Mouse (Mus musculus) brown adipose tissue, adult 24 weeks (tissue): Measurements from ENCODE around the gene Gars. TPM values are rescaled to one million over a fixed set of nuclear protein-coding genes. Genes with fewer than 3 reads are reported as not detected.
A peak's percentile ranks its signal among the peaks of the same experiment; 100 is the strongest.

Experiments used
- H3K27ac ChIP-seq: fragments of 200-500 bp; replicated peaks from 2 replicates; pipeline ENCODE4 v1.5.1; 2012; ENCODE audit warnings: low read depth, mild to moderate bottlenecking, low read length
- H3K4me1 ChIP-seq: fragments of 200-500 bp; 2 replicates; pipeline ENCODE4 v1.6.1; 2012; ENCODE audit warnings: low read length, mixed read lengths; ENCODE audit not compliant: control insufficient read depth, insufficient read depth, insufficient read length
- H3K4me3 ChIP-seq: fragments of 200-500 bp; 2 replicates; pipeline ENCODE4 v1.5.1; 2012; ENCODE audit warnings: low read depth, mild to moderate bottlenecking, low read length, moderate library complexity; ENCODE audit not compliant: insufficient read depth
- polyA plus RNA-seq: library from polyadenylated mRNA; stranded (reverse); fragments of >200 nt; gene quantifications from 2 replicates; pipeline ENCODE4 v1.2.4, GENCODE M21; 2012; ENCODE audit not compliant: missing spikeins, insufficient read depth, insufficient read length

Gars gene
- polyA plus RNA-seq, 1 experiment: 86.8 TPM

DNA sequence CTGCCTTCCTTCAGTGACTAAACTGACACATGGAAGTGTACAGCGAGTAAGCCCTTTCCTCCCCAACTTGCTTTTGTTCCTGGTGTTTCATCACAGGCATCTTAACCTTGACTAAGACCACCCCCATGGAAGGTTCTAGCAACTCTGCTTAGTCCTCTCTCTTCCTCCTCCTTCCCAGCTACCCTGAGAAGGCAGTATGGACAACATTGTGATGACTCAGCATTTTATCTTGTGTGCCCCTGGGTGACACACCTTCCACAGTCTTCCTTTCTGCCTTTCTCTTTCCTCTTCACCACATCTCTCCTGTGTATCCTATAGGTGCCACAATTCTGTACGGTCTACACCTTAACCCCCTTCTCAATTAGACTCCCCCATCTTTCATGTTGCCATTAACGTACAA is 23.6 kb upstream of the Gars start:
- Histone ChIP-seq H3K27ac (no peak overlapping the region), H3K4me3 (no peak overlapping the region), H3K4me1 (no peaks in the 10 kb centered on the region)

DNA sequence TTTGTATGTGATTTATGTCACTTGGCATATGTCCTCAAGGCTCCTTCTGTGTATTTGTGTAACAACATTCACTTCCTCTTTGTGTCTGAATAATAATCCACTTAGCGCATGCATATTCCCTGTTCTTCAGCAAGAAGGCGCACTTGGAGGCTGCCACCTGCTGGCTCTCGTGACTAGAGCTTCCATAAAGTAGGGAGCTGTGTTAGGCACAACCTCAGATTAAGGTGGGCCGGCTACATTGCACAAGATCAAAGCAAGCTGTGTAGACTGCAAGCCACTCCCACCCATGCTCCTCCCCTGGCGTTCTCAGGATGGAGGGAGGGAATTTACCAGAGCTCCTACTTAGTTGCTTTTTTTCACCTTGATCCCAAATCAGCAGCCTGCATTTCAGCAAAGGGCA is 21.6 kb upstream of the Gars start:
- H3K27ac ChIP-seq: no peak overlapping the region
- H3K4me3 ChIP-seq: no peak overlapping the region
- no peaks in the 10 kb centered on the region for H3K4me1 ChIP-seq

DNA sequence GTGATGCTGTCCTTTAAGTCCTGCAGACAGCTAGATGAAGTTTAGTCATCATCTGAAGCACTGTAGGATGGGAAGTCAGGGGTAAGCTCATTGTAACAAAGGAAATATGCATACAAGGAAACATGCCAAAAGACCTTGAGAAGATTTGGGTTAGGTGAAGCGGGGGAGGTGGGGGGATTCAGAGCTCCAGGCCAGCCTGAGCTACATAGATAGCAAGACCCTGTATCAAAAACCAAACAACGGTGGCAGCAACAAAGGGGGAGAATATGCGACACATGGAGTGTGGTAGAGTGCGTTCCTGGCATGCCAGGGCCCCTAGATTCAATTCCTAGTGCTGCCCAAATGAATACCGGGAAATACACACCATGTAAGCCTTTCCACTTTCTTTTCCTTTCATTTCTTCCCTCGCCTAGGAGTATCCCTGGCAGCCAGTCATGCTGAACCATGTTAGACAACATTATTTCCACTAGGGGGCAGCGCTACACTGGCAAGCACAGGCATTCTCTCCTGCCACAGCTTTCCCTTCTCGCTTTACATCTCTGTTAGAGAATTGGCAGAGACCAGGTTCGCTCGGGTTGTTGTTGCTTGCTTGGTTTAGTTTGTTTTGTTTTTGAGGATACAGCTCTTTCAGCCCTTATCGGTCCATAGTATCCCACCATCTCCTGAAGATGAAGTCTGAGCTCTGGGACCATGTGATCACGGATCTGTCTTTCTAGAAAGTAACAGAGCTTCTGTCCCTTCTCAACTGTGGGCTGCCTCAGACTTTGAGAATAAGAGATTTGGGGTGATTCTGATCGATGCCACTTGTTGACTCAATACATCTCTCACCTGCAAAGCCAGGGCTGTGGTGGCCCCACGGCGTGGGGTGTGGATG is 20.9 kb upstream of the Gars start:
- Histone ChIP-seq H3K4me3 (no peak overlapping the region), H3K4me1 (no peaks in the 10 kb centered on the region), H3K27ac (no peak overlapping the region)

DNA sequence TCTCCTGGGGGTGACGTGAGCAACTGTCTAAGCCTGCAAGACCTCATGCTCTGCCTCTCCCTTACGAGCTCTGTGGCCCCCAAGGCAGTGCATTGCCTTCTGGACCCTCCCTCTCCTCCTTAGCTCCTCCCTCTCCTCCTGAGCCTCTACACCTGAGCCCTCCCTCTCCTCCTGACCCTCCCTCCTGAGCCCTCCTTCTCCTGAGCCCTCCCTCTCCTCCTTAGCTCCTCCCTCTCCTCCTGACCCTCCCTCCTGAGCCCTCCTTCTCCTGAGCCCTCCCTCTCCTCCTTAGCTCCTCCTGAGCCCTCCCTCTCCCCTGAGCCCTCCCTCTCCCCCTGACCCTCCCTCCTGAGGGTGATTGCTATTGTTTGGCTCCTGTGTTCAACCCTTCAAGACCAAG is 19.4 kb upstream of the Gars start:
- H3K4me3 ChIP-seq: no peak overlapping the region
- no peaks in the 10 kb centered on the region for H3K4me1 ChIP-seq
- no peak overlapping the region for H3K27ac ChIP-seq

DNA sequence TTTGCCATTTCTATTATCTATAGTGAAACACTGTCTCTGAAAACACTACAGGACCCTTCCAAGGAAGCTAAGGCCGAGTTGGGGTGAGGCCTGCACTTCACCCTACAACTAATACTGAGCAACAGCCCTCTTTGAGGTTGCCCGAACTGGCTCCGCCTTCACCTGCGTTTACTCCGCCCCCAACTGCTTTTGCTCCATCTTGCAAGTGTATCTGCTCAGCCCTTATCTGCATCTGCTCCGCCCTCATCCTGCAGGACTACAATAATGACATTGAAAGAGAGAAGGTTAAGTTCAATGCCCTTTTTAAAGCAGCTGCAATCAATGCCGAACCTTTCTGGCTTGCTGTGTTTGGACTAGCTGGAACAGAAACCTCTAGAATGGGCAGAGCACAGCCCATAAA is 16.0 kb upstream of the Gars start:
- H3K27ac ChIP-seq: no peak overlapping the region
- no peak overlapping the region for H3K4me3 ChIP-seq
- H3K4me1 ChIP-seq: no peaks in the 10 kb centered on the region

DNA sequence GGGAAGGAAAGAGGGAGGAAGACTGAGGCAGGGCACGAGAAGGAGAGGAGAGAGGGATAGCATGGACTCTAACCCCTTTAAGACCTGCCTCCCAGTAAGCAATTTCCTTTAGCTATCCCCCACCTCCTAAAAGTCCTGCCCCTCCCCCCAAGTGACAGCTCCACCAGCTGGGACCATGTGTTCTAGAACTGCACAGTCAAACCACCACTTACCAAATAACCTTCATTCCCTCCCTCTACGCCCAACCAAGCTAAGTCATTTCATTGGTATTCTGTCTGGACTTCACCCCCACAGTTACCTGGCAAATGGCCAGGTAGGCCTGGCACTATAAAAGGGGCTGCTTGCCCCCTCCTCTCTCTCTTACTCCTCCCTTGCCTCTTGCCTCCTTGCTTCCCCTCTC is 10.2 kb upstream of the Gars start:
- Histone ChIP-seq H3K4me1 (no peaks in the 10 kb centered on the region), H3K27ac (no peak overlapping the region), H3K4me3 (no peak overlapping the region)

DNA sequence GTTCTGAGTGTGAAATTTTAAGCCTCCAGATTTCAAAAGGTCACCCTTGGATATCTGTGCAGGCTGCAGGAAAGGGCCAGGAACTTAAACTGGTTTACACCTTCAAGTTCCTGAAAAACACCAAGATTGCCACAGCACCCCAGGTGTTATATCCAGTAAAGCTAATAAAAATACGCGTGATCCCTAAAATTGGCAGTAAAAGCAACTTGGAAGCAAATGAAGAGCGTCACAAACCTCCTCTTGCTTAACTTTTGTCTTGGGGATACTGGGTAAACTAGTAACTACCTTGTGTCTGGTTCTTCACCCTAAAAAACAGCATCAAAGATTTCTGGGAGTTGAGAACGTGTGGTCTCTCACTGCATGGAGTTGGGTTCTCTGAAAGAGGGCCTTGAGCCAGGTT is 1.1 kb upstream of the Gars start:
- Histone ChIP-seq H3K4me1 (peaks cover 6% of the 10 kb centered on the region; the same call in 1 of the 2 replicates), H3K4me3 (no peak overlapping the region), H3K27ac (no peak overlapping the region)

DNA sequence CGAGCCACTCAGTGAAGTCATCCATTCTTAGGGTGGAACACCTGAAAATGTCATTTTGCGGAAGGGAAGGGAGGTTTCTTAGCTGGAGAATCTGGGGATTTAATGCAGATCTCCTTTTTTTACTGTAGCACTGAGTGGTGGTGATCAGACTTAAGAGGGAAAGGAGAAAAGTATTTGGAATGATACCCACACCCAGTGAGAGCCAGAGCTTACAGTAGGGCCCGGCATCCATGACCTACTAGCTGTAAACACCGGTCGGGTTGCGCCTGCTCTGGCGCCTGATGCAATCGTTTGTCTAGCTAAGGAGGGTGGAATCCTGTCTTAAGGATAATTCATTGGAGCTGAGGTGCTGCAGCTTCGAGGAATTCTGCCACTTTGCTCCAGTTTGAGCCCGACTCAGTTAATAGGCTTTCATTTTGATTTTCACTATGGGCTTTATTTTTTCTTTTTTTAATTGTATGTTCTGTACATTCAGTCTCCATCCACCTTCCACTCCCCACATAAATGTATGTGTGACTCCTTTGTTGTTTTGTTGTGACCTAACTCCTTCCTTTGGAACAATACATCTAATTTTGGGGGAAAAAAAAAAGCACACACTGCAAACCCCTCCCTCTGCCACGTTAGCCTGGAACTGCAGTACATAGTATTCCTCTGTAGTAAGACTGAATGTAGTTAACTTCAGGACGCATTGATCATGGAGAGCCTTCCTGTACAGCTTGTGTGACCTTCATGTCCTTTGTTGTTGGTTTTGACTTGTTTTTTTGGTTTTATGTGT is 1.1 kb downstream of the Gars start:
- Histone ChIP-seq H3K27ac (peak overlapping the region; percentile 63), H3K4me1 (peaks cover 13% of the 10 kb centered on the region; the same call in 1 of the 2 replicates), H3K4me3 (peak overlapping the region; percentile 89)

DNA sequence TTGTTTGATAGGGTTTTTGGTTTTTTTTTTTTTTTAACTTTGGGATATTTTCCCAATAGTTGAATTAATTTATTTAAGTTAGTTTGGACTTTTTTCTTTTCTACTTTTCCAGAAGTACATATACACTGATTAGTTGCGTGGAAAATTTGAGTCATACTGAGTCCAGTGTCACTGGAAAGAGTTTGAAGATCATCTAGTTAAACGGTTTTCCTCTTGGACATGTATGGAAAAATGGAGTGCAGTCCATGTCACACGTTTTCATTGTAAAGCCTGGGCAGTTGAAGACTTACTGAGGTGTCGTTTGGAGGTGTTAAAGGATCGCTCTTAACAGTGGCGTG is 1.6 kb downstream of the Gars start:
- no peak overlapping the region for H3K4me3 ChIP-seq
- H3K4me1 ChIP-seq: peaks cover 13% of the 10 kb centered on the region; the same call in 1 of the 2 replicates
- no peak overlapping the region for H3K27ac ChIP-seq

DNA sequence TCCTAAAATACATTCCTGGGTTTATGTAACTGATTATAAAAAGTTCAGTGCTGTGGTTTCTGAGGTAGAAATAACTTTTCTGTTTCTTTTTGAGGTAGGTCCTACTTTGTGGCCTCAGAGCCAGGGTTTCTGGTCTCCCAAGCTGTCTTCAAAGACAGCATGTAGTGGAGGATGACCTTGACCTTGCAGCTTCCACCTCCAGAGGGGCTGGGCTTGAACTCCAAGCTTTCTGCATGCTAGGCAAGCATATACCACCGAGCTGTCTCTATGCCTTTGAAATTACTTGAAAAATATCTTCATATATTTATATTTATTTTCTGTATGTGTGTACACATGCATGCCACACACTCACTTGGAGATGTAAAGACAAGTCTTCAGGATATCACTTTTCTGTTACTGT is 2.2 kb downstream of the Gars start:
- peaks cover 13% of the 10 kb centered on the region; the same call in 1 of the 2 replicates for H3K4me1 ChIP-seq
- H3K27ac ChIP-seq: no peak overlapping the region
- H3K4me3 ChIP-seq: no peak overlapping the region

DNA sequence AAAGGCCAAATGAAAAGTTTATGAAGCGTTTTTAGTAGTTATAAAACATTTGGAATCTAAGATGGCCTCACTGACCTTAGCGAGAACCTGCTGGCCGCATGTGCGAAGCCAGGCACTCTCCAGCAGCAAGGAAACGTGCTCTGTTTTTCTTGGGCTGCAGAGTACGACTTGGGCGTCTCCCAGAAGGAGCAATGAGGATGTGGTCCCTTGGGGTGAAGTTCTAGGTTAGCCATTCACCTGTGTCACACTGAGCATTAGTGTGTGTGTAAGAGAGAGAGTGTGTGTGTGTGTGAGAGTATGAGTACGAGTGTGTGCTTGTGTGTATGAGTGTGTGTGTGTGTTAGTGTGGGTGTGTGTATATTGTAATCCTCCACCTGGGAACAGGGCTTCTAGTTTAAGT is 5.4 kb downstream of the Gars start:
- peak overlapping the region; percentile 15; the same call in 1 of the 2 replicates for H3K27ac ChIP-seq
- no peak overlapping the region for H3K4me3 ChIP-seq
- H3K4me1 ChIP-seq: peaks cover 11% of the 10 kb centered on the region; the same call in 1 of the 2 replicates

DNA sequence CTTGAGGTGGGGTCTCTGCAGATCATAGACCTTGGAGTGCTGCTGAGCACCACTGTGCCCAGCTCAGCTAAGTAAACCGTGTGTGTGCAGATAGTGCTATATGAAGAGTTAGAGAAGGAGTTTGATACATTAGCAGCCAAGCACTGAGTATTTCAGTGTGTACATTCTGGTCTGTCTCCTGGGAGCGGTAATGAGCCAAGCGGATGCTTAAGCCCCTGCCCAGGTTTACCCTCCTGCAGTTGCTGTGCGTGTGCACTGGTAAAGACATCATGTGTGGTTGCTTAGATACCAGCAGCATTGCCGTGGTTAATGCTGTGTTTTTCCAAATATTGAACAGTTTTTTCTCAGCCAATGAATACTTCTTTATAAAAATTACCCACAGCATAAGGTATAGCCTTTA is 6.7 kb downstream of the Gars start:
- Histone ChIP-seq H3K4me3 (no peak overlapping the region), H3K27ac (no peak overlapping the region), H3K4me1 (peaks cover 11% of the 10 kb centered on the region; the same call in 1 of the 2 replicates)

DNA sequence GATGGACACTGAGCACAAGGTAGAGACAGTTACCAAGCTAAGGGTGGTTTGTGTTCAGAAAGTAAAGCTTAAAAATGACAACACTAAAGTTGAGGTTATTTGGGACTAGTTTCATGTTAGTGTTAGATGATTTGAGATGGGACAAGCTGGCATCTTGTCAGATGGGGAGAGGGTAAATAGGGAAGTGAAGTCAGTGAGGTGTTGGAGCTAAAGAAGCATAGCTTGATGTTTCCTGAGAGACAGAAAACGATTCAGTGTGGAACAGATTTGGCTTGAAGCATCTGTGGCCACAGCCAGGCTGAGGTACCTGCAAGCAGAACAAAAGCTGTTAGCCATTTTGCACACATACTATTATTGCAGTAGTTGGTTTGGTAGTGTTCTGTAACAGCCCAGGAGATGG is 7.5 kb downstream of the Gars start:
- Histone ChIP-seq H3K4me3 (no peak overlapping the region), H3K4me1 (peaks cover 11% of the 10 kb centered on the region; the same call in 1 of the 2 replicates), H3K27ac (no peak overlapping the region)

DNA sequence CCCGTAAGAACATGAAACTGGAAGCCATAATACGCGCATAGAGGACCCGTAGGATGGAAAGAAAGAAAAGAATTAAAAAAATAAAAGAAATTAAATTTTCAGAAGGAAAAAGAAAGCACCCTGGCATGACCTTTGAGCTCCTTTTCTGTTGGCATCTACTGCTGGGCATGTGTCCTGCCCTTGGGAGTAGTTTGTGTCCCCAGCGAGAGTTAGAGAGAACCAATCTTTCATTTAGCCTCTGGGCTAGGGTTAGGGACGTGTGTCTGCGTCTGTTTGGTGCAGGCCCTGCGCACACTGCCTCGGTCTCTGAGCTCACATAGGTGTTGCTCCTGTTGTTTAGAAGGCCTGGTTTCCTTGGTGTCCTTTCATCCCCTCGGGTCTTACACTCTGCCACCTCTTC is 11.4 kb downstream of the Gars start:
- Histone ChIP-seq H3K4me1 (no peaks in the 10 kb centered on the region), H3K4me3 (no peak overlapping the region), H3K27ac (peak overlapping the region; percentile 70)

DNA sequence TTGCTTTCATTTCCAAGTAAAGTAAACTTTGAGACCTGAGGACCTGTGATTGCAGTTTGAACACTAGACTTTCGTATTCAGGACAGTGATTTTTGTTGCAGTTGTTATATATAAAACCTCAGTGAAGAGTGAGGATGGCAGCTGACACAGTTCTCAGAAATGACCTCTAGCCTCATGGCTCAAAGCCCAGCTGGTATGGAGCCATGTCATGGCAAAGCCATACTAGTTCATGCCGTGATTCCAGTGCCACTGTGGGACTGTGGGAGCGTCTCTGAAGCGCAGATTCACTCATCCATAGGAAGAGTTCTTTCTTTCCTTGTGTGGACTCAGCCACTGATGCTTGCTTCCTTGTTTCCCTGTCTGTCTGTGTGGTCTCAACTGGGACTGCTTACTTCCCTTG is 16.7 kb downstream of the Gars start:
- Histone ChIP-seq H3K27ac (peak overlapping the region; percentile 61), H3K4me3 (no peak overlapping the region), H3K4me1 (0 out of 2 replicates have a peak, but pooled peaks cover 4% of the 10 kb centered on the region)
